Mouse (Mus musculus): Measurements from ENCODE around the gene Rell1.

Gene Rell1

GRCm38 (mm10) chr5:63968443-63969415 is at the start of gene Rell1:
TSS of gene Rell1 (minus strand) at chr5:63968897.
- DNase-seq (ENCODE audit: low spot score) = peak; percentile 97

- no peak for DNase-seq (ENCODE audit: low spot score)
These were observed 44.1 kb upstream of the Rell1 start for GRCm38 (mm10) chr5:64012596-64013366.

- DNase-seq (ENCODE audit: low spot score) = no peak
These were observed 37.9 kb upstream of the Rell1 start for GRCm38 (mm10) chr5:64006548-64006947.

GRCm38 (mm10) chr5:64003302-64003701 is 34.6 kb upstream of the Rell1 start:
- no peak for DNase-seq (ENCODE audit: low spot score)

GRCm38 (mm10) chr5:63993865-63994264 is 25.2 kb upstream of the Rell1 start:
- DNase-seq (ENCODE audit: low spot score) = no peak

- DNase-seq (ENCODE audit: low spot score) = no peak
These were observed 22.0 kb upstream of the Rell1 start for GRCm38 (mm10) chr5:63990675-63991074.

- DNase-seq (ENCODE audit: low spot score) = no peak
These were observed 17.6 kb upstream of the Rell1 start for GRCm38 (mm10) chr5:63986337-63986736.

GRCm38 (mm10) chr5:63982296-63982695 is 13.6 kb upstream of the Rell1 start:
- peak; percentile 43 for DNase-seq (ENCODE audit: low spot score)

GRCm38 (mm10) chr5:63970991-63971390 is 2.3 kb upstream of the Rell1 start:
- DNase-seq (ENCODE audit: low spot score) = no peak

- peak; percentile 70 for DNase-seq (ENCODE audit: low spot score)
These were observed 1.6 kb upstream of the Rell1 start for GRCm38 (mm10) chr5:63970281-63970732.

GRCm38 (mm10) chr5:63969476-63970112 is 897 bp upstream of the Rell1 start:
- peak; percentile 42 for DNase-seq (ENCODE audit: low spot score)

- peak; percentile 56 for DNase-seq (ENCODE audit: low spot score)
These were observed 1.0 kb downstream of the Rell1 start for GRCm38 (mm10) chr5:63967591-63968141.

GRCm38 (mm10) chr5:63966379-63966778 is 2.3 kb downstream of the Rell1 start:
- no peak for DNase-seq (ENCODE audit: low spot score)

GRCm38 (mm10) chr5:63965946-63966345 is 2.8 kb downstream of the Rell1 start:
- no peak for DNase-seq (ENCODE audit: low spot score)

- no peak for DNase-seq (ENCODE audit: low spot score)
These were observed 4.1 kb downstream of the Rell1 start for GRCm38 (mm10) chr5:63964576-63964975.

GRCm38 (mm10) chr5:63961726-63962125 is 7.0 kb downstream of the Rell1 start:
- DNase-seq (ENCODE audit: low spot score) = no peak

- no peak for DNase-seq (ENCODE audit: low spot score)
These were observed 8.1 kb downstream of the Rell1 start for GRCm38 (mm10) chr5:63960565-63960964.

GRCm38 (mm10) chr5:63958963-63959708 is 9.6 kb downstream of the Rell1 start:
- DNase-seq (ENCODE audit: low spot score) = no peak

GRCm38 (mm10) chr5:63957607-63958006 is 11.1 kb downstream of the Rell1 start:
- DNase-seq (ENCODE audit: low spot score) = no peak

- DNase-seq (ENCODE audit: low spot score) = no peak
These were observed 12.3 kb downstream of the Rell1 start for GRCm38 (mm10) chr5:63956411-63956810.

GRCm38 (mm10) chr5:63953401-63954032 is 15.2 kb downstream of the Rell1 start:
- no peak for DNase-seq (ENCODE audit: low spot score)
